Mouse (Mus musculus) left cerebral cortex, adult 11 months (tissue): Measurements from ENCODE around the gene Slc29a3.
A peak's percentile ranks its signal among the peaks of the same experiment; 100 is the strongest.

Experiments used
- DNase-seq: peaks from one replicate; pipeline ENCODE4 v3.0.0; 2022; ENCODE audit warnings: low spot score

Slc29a3 gene

DNA sequence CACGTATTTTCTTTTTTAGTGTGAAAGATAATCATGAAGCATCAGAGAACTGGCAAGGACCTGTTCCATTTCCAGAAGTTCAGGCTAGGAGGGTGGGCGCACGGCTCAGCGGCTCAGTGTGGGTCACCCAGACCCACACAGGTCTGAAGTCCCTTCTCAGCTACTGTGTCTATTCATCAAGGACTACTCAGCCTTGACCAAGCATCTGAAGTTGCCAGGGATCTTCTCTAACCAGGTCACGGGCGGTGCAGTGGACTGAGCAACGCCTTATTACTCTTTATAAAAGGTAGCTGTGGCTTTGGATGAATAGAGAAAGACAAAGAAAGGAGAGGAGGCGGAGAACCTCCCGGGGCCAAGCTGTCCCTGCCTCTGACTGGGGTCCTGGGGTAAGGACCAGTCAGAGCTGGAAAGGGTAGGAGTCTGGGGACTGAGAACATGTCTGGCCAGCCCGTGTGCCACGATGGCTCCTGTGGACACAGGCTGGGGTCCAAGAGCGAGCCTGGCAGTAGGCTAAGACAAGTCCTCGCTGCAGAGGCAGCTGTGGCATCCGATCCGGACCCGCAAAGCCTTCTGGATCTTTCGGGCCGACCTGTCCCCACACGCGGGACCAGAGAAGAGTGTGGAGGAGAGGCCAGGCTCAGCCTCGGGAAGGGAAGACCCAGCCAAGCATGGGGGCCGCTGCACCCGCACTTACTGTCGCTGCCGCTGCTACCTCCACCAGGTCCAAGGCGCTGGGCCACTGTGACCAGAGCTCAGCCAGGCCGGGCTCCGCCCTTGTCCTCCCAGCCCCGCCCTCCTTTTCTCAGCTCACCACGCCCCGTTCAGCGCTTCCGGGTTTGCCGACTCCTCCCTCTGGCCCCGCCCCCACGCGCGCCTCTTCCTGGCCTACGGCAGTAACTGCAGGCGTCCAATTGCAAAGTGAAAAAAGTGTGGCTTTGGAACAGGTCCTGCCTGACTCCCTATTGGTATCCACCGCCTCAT, at the start of gene Slc29a3:
TSS of gene Slc29a3 (minus strand) at position 755 of the 981 bp plus-strand sequence.
- DNase-seq, result peak; percentile 89

DNA sequence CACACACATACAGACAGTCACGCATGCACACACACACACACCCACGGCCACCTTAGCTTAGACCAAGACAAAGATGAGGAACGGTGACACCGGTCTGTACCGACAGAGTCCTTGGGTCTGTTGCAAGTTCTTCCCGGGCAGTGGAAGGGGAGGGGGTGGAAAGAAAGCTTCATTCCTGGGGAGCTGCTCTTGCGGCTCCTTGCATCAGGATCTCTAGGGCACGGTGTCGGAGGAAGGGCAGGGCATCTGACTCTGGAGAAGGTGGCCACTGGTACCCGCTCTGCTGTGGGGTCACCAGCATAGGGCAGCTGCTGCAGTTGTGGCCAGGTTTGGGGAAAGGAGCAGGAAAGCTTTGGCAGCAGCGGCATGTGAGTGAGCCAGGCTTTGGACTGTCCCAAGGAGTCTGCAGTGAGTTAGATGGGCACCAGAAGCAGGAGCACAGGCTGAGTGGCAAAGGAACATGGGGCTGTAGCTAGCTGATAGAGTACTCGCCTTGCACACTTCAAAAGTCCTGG, 49.4 kb upstream of the Slc29a3 start:
- no peak for DNase-seq

DNA sequence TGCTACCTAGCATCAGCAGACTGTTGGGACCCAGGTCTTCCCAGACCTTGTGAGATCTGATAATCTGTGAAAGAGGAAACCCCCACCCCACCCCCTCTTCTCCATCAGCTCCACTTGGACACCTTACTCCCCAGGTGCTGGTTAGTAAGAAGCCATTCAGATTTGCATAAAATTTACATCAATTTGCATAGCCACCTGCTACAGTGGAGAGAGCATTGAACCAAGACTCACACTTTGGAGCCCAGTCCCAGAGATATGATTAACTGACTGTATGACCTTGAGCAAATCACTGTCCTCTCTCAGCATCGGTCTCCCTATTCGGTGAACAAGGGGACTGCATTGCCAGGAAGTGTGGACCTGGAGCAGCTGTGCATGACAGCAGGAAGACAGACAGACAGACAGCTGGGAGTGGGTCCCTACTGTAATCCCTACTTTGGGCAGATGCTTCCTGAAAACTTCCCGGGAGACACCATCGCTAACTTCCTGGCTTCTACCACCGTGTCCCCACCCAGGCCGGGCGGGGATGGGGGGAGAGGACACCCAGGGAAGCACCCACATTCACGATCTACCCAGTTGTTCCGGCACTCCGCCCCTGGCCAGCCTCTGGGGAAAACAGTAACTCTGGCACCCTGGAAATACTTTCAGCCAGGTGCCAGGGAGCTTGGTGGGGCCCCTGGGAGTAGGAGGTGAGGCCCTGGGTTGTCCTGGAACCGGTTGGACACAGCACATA, 48.7 kb upstream of the Slc29a3 start:
- no peak for DNase-seq

DNA sequence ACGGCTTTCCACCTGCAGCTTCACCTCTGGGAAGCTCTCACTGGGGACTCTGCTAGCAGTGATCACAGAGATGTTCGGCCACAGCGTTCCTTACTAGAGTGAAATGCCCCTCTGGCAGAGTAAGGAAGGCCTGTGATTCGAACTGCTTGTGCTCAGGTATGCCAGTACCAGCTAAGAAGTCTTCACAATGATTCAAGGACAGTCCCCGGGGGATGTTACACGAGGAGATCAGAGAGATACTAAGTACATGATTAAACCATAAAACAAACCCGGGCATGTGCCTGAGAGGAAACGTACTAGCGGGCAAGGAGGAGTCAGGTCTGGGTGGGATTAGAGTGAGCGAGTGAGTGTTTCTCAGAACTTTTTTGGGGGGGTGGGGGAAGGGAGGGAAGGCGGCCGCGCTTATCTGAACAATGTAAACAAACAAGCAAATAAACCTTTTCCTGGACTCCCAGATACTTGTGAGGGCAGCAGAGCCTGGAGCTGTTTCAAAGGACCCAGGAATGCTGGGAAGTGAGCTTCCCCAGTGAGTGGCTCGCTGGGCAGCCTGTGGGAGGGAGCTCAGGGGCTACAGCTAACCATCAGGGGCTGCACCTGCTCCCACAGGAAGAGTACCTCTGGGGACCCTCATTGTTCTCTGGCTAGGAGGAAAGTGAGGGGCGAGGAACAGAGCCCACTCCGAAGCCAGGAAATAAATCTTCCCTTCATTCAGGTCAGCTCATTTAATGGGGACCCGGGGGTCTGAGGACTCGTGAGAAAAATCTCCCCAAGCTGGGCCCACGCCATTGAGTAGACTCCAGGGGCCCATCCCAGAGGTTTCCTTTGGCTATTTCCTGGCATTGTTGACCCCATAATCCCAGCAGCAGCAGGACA, 47.9 kb upstream of the Slc29a3 start:
- no peak for DNase-seq

DNA sequence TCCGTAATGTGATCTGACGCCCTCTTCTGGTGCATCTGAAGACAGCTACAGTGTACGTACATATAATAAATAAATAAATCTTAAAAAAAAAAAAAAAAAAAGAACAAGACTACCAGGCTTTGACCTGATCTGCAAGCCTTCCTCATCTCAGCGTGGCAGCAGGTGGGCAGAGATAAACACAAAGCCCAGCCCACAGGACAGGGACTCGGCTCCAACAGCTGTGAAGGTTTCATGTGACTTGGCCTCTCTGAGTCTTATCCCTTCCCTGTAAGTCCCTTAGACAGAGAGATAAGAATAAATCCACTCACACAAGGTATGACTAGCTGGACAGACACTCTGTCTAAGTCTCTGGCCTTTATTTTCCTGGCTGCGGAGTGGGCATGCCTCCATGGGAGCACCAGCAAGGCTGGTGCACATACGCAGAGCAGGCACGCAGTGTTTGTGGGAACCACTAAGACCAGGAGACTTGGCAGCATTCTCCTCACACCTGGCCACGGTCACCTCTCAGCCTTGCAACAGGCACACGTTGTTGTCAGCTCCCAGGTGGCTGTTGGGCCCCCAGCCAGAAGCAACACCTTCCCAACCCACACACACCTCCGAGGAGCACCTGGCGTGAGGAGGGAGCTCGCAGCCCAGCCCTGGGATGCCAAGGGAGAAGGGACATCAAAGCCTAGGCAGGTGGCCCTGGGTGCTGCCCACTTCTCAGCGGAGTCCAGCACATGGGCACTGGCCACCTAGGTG, 45.3 kb upstream of the Slc29a3 start:
- no peak for DNase-seq

DNA sequence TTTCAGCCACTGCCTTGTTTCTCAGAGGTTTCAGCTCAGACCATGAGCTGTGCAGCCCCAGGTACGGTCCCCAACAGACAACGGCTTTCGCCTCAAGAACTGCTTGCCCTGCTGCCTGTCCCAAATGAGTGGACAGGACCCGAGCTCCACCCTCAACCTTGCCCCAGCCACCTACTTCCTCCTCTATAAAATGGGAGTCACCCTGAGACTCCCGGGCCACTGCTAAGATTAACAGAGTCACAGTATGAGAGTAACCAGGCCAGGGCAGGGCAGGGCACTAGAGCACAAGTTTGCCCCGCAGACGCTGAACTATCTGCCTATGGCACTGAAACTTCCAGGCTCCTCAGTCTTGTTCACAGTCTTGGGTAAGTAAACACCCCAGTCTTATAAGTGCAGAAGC, 43.9 kb upstream of the Slc29a3 start:
- no peak for DNase-seq

DNA sequence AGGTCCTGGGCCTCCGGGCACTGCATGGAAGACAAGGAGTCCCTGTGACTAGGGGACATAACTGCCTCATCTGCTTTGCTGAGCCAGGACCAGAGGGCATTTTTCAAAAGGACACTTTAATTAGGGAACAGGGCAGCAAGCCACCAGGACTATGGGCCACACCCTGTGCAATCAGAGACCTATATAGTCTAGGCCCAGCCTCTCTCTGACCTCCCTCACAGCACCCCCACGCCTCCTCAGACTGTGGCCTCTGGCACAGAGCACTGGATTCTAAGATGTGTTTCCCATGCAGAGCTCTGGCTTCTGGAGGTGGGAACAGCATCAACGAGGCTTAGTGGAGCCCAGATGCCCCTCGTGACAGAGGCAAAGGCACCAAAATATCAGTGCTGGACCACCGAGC, 43.4 kb upstream of the Slc29a3 start:
- no peak for DNase-seq

DNA sequence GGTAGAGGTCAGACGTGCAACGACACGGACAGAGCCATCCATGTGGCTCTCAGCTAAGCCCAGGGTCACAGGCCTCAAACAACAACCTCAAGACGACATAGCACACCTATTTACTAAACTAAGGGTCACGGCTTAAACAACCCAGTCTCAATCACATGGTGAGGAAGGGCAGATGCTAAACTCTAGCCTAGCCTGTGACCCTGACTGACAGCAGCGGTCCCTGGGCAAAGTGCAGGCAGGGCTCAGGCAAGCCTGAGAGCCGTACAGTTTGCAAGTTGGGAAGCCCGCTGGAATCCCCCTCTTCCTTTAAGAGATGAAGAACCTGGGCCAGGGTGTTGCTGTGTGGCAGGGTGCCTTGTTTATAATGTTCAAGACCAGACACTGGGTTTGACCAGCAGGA, 42.2 kb upstream of the Slc29a3 start:
- DNase-seq, result no peak

DNA sequence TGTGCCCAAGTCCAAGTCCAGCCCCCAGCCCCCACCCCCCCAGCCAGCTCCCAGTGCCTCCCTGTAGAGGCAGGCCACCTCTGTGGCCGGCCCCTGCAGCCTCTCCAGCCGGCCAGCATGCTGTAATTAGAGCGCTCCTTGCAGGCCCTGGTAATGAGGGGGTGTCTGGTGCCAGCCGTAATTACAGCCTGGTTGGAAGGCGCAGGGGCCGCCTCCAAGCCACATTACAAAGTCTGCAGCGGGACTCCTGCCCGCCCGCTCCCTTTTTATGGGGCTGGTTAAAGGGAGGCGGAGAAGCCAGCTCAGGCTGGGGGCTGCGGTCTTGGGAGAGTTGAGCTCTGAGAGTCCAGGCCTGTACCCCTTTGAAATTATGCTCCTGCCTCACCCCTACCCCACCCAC, 41.8 kb upstream of the Slc29a3 start:
- DNase-seq, result no peak

DNA sequence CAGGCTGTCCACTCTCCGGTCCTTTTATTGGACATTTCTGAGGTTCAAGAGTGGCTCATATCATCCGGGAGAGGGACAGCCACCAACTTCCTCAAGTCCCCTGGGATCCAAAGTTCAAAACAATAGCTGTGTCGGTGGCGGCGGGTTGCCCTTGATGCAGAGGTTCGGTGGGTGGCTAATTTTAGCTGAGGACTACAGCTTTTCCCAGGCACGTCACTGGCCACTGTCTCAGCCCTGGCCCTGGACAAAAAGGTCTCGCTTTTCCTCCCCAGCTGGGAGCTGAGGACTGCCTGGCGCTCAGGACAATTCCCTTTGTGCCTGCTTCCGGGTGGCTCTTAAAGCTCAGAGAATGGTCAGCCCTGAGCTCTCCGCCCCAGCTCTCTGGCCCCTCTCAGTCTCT, 40.2 kb upstream of the Slc29a3 start:
- DNase-seq, result no peak

DNA sequence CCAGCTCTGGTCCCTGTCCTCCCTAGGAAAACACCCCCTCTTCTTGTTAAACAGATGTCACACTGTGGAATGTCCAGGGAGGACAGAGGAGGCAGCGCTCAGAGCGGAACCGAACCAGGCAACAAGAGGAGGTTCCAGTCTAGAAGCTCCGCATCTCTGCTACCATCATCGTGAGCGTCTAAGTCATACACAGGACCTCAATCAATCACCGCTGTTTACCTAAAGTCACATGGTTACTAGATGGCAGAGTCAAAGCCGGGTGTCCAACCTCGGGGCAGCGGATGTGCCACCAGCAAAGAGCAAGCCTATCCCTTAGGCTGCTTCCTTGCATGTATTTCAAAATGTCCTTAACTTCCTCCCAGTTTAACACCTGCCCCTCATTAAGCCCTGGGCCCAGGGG, 39.8 kb upstream of the Slc29a3 start:
- no peak for DNase-seq

DNA sequence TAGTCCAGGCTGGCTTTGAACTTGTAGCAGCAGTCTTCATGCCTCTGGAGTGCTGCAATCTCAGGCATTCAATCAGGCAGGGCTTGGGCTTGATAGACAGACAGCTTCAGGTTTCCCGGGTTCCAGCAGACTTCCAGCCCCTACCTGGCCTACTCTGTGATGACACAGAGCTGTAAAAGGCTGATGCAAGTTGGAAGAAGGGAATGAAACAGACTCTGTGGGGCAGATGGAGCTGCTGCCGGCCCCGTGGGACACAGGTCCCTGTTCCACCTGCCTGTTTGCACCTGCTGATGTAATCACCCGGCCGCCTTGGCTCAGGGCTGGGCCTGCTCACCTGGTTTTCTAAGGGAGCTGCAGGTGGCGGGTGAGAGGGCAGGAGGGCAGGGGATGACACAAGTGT, 38.3 kb upstream of the Slc29a3 start:
- DNase-seq, result no peak

DNA sequence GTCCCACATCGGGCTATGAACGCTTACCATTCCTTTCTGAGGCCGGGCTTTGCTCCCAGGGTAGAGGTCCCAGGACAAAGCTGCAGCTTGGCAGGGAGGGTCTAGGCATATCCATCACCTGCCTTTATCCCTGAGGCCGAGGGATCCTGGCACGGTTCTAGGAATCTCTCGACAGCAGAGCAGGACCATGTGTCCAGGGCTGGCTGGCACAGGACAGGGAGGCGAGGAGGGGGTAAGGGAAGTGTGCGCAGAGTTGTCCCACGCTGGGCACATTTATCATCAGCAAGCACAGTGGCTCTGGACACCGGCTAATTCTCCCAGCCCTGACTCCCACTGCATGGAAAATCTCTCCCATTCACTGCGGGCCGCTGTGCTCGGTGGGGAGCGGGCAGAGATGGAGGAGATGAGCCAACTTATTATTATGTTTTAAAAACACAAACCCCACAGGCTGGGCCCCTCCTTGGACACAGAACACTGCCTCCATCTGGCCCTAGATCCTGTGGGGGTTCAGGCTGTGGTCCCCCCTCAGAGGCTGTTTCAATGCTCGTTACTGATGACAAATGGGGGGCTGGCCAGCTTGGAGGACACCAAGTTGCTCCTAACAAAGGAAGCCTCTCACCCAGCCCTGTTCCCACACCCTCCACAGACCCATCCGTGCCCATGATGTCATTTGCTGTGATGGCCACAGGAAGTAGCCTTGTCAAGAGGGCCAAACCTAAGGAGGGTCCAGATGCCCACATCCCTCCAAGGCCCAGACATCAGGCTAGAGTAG, 34.9 kb upstream of the Slc29a3 start:
- no peak for DNase-seq

DNA sequence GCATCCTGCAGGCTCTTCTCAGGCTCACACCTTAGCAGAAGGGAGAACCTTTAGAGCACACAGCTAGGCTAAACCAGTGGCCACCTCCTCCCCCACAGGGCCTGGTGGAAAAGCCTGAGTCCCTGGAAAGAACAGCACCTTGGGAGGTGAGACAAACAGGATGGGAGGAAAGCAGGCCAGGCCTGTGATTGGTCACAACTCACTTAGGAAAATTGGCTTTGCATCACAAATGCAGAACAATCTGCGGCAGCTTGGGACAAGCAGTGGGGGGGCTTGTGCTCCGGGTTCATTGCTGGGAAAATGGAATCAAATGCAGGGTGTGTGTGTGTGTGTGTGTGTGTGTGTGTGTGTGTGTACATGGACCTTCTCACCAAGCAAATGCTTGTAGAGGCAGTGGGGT, 31.0 kb upstream of the Slc29a3 start:
- no peak for DNase-seq

DNA sequence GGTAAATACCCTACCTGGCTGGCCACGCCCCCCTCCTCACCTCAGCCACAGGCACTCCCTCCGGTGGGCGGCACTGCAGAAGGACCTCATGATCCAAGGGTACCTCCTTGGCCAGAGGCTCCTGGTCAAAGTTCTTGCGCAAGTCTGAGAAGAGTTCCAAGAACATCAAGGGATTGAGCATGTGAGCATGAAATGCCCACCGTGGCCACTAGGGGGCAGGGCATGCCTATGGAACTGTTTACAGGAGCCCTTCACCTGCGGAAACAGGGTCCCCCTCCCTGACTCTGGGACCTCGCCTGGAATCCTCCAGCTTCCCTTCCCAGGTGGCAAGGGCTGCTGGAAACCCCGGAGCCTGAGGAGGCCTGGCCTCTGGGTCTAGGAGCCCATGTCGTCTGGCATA, 27.0 kb upstream of the Slc29a3 start:
- DNase-seq, result peak; percentile 31

DNA sequence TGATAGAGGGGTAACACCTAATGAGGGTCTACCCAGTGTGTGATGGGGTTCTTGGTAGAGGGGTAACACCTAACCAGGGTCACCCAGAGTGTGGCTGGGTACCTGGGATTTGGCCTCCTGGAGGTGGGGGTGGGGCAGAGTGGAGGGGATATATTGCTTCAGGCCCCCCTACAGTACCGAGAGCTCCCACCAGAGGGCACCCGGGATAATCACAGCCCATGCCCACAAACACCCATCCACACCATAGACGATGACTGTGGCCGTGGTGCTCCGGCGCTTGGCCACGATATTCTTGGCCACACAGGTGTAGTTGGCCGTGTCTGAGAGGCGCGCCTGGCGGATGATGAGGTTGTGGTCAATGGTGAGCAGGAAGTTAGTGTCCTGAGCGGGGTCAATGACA, 25.9 kb upstream of the Slc29a3 start:
- DNase-seq, result no peak

DNA sequence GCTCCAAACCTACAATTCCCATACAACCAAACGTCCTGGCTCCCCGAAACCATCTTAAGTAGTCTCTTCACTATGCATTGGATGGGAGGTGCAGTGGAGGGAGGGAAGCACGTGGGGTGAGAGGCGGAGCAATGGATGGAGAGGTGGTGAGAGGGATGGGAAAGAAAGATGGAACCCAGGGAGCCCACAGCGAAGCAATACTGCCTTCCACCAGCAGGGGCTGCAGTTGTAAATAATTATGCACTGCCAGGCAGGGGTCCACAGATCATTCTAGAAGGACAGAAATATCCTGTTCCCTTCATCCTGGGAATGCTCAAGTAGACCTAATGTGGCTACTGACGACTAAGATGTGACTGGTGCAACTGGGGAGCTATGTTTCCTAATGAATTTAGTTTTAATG, 22.9 kb upstream of the Slc29a3 start:
- no peak for DNase-seq

DNA sequence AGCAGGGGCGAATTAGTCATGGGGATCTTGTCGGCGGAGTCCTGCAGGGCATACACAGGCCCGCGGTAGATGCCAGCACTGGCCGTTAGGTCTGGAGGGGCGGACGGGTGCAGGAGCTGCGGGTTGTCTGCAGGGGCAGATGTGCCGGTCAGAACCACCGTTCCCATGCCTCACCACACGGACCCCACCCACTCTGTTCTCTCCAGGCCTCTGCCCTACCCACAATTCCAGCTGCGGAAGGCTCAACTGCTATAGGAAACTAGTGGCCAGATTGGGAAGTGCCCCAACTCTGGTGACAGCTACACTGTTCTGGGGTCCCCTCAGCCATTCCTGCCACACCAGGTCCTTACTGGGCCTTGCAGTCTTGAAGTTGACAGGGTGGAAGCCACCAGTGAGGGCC, 22.0 kb upstream of the Slc29a3 start:
- no peak for DNase-seq

DNA sequence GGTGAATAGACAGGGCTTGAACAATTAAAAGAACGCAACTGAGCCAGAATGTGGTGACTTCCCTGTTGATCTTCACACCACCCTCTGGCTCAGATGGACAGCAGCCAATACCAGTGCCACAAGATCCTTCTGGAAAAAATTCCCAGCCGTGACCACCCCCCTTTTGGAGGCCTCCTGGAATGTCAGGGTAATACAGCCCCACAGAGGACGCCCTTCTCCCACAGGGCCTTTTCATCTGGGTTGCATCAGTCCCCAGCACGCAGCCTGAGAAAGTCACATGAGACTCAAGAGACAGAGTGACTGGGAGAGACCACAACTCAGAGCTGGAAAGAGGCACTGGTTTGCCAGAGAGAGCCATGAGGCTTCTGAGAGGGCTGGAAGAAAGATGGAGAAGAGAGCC, 18.3 kb upstream of the Slc29a3 start:
- DNase-seq, result no peak

DNA sequence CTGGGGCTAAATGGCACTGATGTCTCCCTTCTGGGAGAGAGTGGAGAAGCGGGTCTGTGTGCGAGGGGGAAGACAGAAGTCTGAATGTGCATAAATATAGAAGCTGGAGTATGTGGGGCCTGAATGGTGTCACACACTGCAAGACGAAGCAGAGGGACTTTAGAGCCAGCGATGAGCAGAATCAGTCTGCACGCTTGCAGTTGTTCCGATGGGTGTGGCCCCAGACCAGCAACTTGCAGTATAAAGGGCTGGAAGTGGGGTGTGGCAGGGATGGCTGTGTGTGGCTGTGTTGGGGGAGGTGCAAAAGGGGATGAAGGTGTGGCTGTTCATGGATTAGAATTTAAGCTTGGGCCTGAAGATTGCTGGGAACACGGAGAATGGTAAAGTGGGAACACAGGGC, 16.0 kb upstream of the Slc29a3 start:
- no peak for DNase-seq

DNA sequence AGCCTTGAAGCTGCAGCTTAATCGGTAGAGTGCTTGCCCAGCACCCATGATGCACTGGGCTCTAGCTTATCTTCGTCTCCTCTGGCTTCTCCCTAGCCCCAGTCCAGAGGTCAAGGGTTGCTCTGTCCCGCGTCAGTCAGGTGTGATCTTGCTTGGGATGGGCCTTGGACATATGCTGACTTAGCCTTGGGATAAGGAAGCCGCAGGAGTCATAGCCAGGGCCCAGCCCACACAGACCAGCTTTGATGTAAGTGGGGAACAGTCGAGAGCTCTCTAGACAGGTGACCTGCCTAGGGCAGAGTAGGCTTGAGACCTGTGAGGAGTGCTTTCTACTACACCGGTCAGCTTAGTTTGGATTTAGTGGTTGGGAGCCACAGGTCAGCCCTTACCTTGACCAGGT, 14.8 kb upstream of the Slc29a3 start:
- no peak for DNase-seq
